Mouse (Mus musculus) ES-E14 (cell line): ENCODE data around the gene Nuak1.

ENCODE experiments used
- CHD2 ChIP-seq: IDR thresholded peaks from 2 replicates; pipeline ENCODE4 v1.6.1; 2014; ENCODE audit warnings: mild to moderate bottlenecking, low read depth, low read length, inconsistent platforms
- MAFK ChIP-seq: IDR thresholded peaks from 2 replicates; pipeline ENCODE4 v1.6.1; 2014; ENCODE audit warnings: mild to moderate bottlenecking, low read depth, low read length, inconsistent platforms; ENCODE audit not compliant: insufficient read depth
- ZC3H11A ChIP-seq: IDR thresholded peaks from 2 replicates; pipeline ENCODE4 v1.6.1; 2012; ENCODE audit warnings: low read depth, mild to moderate bottlenecking, inconsistent platforms, low read length, borderline replicate concordance
- ZNF384 ChIP-seq: IDR thresholded peaks from 2 replicates; pipeline ENCODE4 v1.6.1; 2012; ENCODE audit warnings: low read depth, low read length, inconsistent platforms

DNA sequence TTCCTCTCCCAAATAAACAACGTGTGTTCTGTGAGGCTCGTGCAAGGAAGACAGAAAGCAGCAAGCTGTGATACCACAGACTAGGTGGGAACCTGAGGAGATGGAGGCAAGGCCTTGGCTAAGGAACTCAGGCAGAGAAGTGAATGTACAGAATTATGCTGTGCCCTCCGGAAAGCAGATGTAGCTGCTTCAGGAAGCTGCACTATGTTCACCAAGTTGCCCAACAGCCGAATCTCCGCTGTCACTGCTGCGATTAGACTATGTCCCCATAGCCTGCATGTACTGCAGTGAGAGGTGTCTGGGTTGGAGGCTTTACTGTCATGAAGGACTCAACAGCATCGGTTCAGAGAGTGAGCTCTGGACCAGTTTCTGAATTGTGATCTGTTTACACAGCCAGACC, 110.6 kb downstream of the Nuak1 start:
- TF ChIP-seq ZNF384, result no peak
- no peak for TF ChIP-seq MAFK
- TF ChIP-seq CHD2, result no peak
- no peak for TF ChIP-seq ZC3H11A
